Mouse (Mus musculus) limb, embryonic 10.5 days (tissue): ENCODE results near the gene Jchain. TPM values are rescaled to one million over a fixed set of nuclear protein-coding genes. Genes with fewer than 3 reads are reported as not detected.

Experiments used
- DNase-seq: peaks from one replicate; pipeline ENCODE4 v3.0.0-alpha.2; 2017; ENCODE audit warnings: low spot score
- H3K27ac ChIP-seq: fragments of 300-500 bp; sonication (generic); 2 replicates; pipeline ENCODE4 v1.5.1; 2016; ENCODE audit warnings: mild to moderate bottlenecking
- H3K27me3 ChIP-seq: fragments of 300-500 bp; sonication (generic); 2 replicates; pipeline ENCODE4 v1.6.1; 2016; ENCODE audit warnings: low read depth, mild to moderate bottlenecking; ENCODE audit not compliant: poor library complexity, severe bottlenecking
- H3K36me3 ChIP-seq: fragments of 300-500 bp; sonication (generic); 2 replicates; pipeline ENCODE4 v1.6.1; 2016; ENCODE audit warnings: mild to moderate bottlenecking, moderate library complexity
- H3K4me1 ChIP-seq: fragments of 300-500 bp; sonication (generic); 2 replicates; pipeline ENCODE4 v1.6.1; 2016
- H3K4me3 ChIP-seq: fragments of 300-500 bp; sonication (generic); 2 replicates; pipeline ENCODE4 v1.5.1; 2016; ENCODE audit warnings: mild to moderate bottlenecking, moderate library complexity
- H3K9me3 ChIP-seq: fragments of 300-500 bp; sonication (generic); replicated peaks from 2 replicates; pipeline ENCODE4 v1.6.1; 2016; ENCODE audit warnings: mild to moderate bottlenecking
- WGBS: fragments of 180-500 bp; shearing (Covaris S2); methylation state at CpG from one replicate; pipeline ENCODE4 v1.1.7; 2016; 5-methylcytosine and 5-hydroxymethylcytosine counted together
- polyA plus RNA-seq: library from polyadenylated mRNA; unstranded; fragments of >200 nt; fragmentation: Nextera tagmentation; extraction: Ambion mirVana; gene quantifications from 2 replicates; pipeline ENCODE4 v1.2.1, GENCODE M21; 2016

Gene Jchain
- polyA plus RNA-seq, 1 experiment from 2014 or later = not detected

DNA sequence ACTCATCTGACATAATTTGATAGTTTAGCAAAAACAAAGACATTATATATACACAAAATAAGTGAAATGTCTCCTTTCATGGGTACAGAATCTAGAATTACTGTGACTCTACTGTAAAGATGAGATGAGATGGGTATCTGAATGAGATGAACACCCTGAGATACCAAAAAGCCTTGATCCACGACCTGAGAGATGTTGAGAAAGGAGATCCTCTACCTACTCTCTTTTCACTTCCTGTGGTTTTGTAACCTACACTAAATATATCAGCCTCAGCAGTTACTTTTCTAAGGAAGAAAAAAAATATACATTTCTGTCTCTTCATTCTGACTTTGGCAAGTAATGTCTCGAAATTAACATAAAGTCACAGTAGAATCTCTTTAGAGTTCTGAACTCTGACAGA is 38.7 kb downstream of the Jchain start:
- H3K4me3 ChIP-seq = no peak overlapping the region
- H3K9me3 ChIP-seq = no peaks in the 10 kb centered on the region
- no peaks in the 10 kb centered on the region for H3K4me1 ChIP-seq
- no peaks in the 10 kb centered on the region for H3K27me3 ChIP-seq
- no peaks in the 10 kb centered on the region for H3K36me3 ChIP-seq
- no peak for DNase-seq
- H3K27ac ChIP-seq = no peak overlapping the region
- 83% methylated on average over 2 of the region's 2 CpGs for WGBS

DNA sequence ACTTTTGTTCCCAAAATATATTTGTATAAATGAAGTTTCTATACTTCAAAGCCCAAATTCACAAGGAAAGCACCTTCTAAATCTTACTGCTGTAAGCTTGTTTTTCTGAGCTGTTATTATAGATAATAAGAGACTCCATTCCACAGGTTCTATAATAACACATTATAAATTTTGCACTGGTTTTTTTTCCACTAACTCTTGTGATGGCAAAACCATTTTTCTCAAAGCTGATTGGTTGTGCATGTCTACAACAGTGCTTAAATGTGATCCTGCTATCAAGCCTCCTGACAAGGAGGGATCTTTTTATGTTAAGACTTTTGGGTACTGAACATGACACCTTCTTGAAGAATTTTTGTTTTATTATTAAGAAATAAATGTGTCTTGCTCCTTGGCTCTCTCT is 40.0 kb downstream of the Jchain start, which contains the start of gene Enam:
Enam (plus strand) TSS at position 301 of the 400 bp plus-strand sequence.
- Histone ChIP-seq H3K36me3 (no peaks in the 10 kb centered on the region), H3K4me3 (no peak within 1 kb of the TSS), H3K9me3 (no peaks in the 10 kb centered on the region), H3K27ac (no peak within 1 kb of the TSS), H3K4me1 (no peaks in the 10 kb centered on the region), H3K27me3 (no peaks in the 10 kb centered on the region)
- no peak for DNase-seq

Other genes with a start within 250 kb of the Jchain start
- not detected in 2 replicates for gene Prol1, start 210.6 kb downstream of the Jchain start, polyA plus RNA-seq
- not detected in 2 replicates for gene Amtn, start 151.8 kb downstream of the Jchain start, polyA plus RNA-seq
- 0.10 and 0.38 TPM in 2 replicates for gene Ambn, start 71.9 kb downstream of the Jchain start, polyA plus RNA-seq
- 0.06 TPM in 1 of 2 replicates, not detected in the other for gene Enam, start 39.9 kb downstream of the Jchain start, polyA plus RNA-seq
- gene Utp3, start 26.6 kb upstream of the Jchain start, polyA plus RNA-seq = 80.2 and 84.7 TPM in 2 replicates
- 8.1 and 9.6 TPM in 2 replicates for gene Rufy3, start 37.1 kb upstream of the Jchain start, polyA plus RNA-seq
- gene Grsf1, start 148.3 kb upstream of the Jchain start, polyA plus RNA-seq = 64.4 and 67.5 TPM in 2 replicates
- 11.8 and 12.3 TPM in 2 replicates for gene Mob1b, start 193.0 kb upstream of the Jchain start, polyA plus RNA-seq
- 76.8 and 88.2 TPM in 2 replicates for gene Dck, start 237.1 kb upstream of the Jchain start, polyA plus RNA-seq